Mouse (Mus musculus) gastrocnemius, postnatal 36 days (tissue): ENCODE measurements around the gene Dnmt3l. TPM values are rescaled to one million over a fixed set of nuclear protein-coding genes. Genes with fewer than 3 reads are reported as not detected.
"Not testable (repeated sequence)": the region's sequence is repeated elsewhere in the genome, so short reads cannot be mapped to it uniquely, and the experiment has no call there.

Source experiments
- DNase-seq, 2 experiments: peaks; one replicate each; pipeline ENCODE4 v3.0.0; 2022
- intact Hi-C: fragments of 180-260 bp; cut with DNase I; formaldehyde crosslinking; loops from one replicate; pipeline ENCODE4 v1.15.1; 2025
- total RNA-seq, 2 experiments: library from RNA; stranded (reverse); gene quantifications; 2 replicates each; pipeline ENCODE4 v1.2.3; 2021

The Dnmt3l gene
- total RNA-seq, 2 experiments from 2014 or later, result not detected

GRCm38 (mm10) chr10:78077862-78078261 lies 36.1 kb downstream of the Dnmt3l start:
- intact Hi-C loops, result no loop called here
- DNase-seq, result no peak

- intact Hi-C loops, result no loop called here
- DNase-seq, result no peak
These were observed 36.5 kb downstream of the Dnmt3l start for GRCm38 (mm10) chr10:78078276-78078675.

GRCm38 (mm10) chr10:78079955-78080591 lies 38.3 kb downstream of the Dnmt3l start:
- intact Hi-C loops, result no loop called here
- peak; percentile 43 to 54 for DNase-seq

GRCm38 (mm10) chr10:78084073-78084472 lies 42.3 kb downstream of the Dnmt3l start:
- no peak for DNase-seq
- intact Hi-C loops, result no loop called here

- intact Hi-C loops, result no loop called here
- DNase-seq, result no peak
These were observed 44.0 kb downstream of the Dnmt3l start for GRCm38 (mm10) chr10:78085711-78086110.

- intact Hi-C loops, result no loop called here
- DNase-seq, result no peak
These were observed 44.8 kb downstream of the Dnmt3l start for GRCm38 (mm10) chr10:78086444-78087061.

- intact Hi-C loops, result no loop called here
- DNase-seq, result no peak
These were observed 45.4 kb downstream of the Dnmt3l start for GRCm38 (mm10) chr10:78087101-78087511.

GRCm38 (mm10) chr10:78090246-78090645 lies 48.5 kb downstream of the Dnmt3l start:
- DNase-seq, result no peak
- intact Hi-C loops, result no loop called here

- intact Hi-C loops, result no loop called here
- DNase-seq, result no peak
These were observed 49.2 kb downstream of the Dnmt3l start for GRCm38 (mm10) chr10:78090706-78091491.

- intact Hi-C loops, result no loop called here
- no peak for DNase-seq
These were observed 50.3 kb downstream of the Dnmt3l start for GRCm38 (mm10) chr10:78091865-78092724.

- no peak for DNase-seq
- intact Hi-C loops, result no loop called here
These were observed 50.9 kb downstream of the Dnmt3l start for GRCm38 (mm10) chr10:78092725-78093029.

- intact Hi-C loops, result no loop called here
- no peak for DNase-seq
These were observed 53.5 kb downstream of the Dnmt3l start for GRCm38 (mm10) chr10:78095221-78095620.

GRCm38 (mm10) chr10:78095954-78096931 lies 54.5 kb downstream of the Dnmt3l start:
- DNase-seq, result no peak

GRCm38 (mm10) chr10:78099860-78100259 lies 58.1 kb downstream of the Dnmt3l start:
- not testable (repeated sequence) for DNase-seq
- intact Hi-C loops, result loop anchor here (2.0 kb wide), 1 partner anchor 57 kb away; the partner anchor contains the start of gene Aire

More at GRCm38 (mm10) chr10:78095954-78096931, 54.5 kb downstream of the Dnmt3l start:
- intact Hi-C loops, result no loop called here

GRCm38 (mm10) chr10:78100989-78101780 lies 59.4 kb downstream of the Dnmt3l start:
- intact Hi-C loops, result no loop called here
- no peak for DNase-seq

GRCm38 (mm10) chr10:78104555-78105490 lies 63.1 kb downstream of the Dnmt3l start:
- peak; percentile 17 to 57 for DNase-seq
- intact Hi-C loops, result no loop called here

GRCm38 (mm10) chr10:78105548-78105947 lies 63.8 kb downstream of the Dnmt3l start:
- intact Hi-C loops, result no loop called here
- DNase-seq, result peak in 1 of 2 experiments; percentile 18
